Mouse (Mus musculus) fibroblast of lung, adult 2 months (primary cell): ENCODE data around the gene Styx.

Source experiments
- DNase-seq: peaks from one replicate; pipeline ENCODE4 v3.0.0-alpha.2; 2011; ENCODE audit warnings: low read depth

The Styx gene

DNA sequence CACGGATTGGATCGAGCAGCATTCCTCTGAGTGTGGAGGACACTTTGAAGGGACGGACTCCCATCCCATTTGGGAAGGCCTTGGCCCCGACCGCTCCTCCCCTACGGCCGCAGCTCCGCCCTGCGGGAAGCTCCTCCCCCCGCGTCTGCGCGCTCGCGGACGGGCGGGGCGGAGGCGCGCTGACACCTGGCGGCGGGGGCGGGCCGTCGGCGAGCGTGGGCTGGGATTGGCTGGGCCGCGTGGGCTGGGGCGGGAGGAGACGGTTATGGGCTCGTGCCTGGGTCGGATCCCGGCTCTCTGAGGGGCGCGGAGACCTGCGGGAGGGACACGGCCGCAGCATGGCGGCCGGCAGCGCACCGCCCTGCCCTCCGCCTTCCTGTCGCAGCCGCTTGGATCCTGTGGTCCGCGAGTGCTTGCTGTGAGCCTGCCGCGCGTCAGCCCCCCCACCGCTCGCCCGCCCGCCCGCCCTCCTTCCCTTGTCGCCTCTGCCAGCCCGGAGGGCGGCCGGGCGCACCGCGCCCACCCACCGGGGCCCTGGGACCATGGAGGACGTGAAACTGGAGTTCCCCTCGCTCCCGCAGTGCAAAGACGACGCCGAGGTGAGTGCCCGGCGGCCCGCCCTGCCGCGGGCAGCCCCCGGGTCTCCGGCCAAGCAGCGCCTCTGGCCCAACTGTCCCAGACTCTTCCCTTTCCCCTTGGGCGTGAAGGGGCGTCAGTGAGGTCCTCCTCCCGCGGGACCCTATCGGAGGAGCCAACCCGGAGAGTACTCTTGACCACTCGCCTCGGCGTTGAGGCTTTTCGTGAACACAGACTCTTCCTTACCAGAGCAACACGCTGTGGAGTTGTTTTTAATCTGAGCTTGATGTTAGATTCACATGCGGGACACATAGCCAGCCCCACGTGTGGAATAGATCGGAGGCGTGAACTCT is at the start of gene Styx:
TSS of gene Styx (plus strand) at position 163 of the 929 bp plus-strand sequence.
- peak; percentile 74 for DNase-seq

DNA sequence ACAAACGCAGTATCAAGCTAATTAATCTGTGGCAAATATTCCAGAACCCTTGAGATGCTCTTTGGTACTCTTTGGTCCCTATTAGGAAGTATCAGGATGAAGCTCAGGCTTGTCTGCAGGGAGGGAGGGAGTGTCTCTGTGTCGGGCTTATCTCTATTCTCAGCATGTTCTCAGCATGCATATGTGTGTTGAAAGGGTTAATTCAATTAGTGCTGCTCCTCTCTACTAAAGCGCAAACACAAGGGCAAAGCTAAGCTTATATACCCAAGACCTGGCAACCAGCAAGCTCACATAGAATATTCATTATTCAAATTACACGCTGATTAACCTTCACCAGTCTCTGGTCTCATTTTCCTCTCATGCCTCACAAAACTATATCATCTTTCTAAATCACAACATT is 47.0 kb upstream of the Styx start:
- no peak for DNase-seq

DNA sequence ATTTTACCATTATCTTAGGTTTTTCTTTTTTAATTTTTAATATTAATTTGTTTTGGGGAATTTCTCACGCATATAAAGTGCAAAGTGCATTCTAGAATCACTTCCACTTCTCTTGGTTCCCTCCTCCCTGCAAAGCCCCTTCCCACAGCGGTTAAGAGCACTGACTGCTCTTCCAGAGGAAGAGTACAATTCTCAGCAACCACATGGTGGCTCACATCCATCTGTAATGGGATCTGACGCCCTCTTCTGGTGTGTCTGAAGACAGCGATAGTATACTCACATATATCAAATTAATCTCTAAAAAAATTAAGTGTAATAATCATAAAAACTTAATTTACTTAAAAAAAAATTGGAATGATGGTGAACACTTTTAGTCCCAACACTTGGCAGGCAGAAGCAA is 46.5 kb upstream of the Styx start:
- DNase-seq = no peak

DNA sequence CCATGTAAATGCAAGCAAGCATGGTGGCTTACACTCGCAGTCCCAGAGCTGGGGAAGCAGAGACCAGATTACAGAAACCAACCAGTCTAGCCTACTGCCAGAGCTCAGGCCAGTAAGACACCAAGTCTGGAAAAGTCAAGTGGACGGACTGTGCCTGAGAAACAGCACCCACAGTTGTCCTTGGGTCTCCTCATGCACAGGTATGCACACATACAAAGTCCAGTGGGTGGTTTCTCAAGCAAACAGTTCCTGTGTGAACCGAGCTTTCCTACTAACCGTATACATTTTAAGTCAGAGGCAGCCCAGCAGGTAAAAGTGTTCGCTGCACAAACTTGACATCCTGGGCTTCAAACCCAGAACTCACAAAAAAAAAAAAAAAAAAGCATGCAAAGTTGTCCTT is 45.0 kb upstream of the Styx start:
- DNase-seq = no peak

DNA sequence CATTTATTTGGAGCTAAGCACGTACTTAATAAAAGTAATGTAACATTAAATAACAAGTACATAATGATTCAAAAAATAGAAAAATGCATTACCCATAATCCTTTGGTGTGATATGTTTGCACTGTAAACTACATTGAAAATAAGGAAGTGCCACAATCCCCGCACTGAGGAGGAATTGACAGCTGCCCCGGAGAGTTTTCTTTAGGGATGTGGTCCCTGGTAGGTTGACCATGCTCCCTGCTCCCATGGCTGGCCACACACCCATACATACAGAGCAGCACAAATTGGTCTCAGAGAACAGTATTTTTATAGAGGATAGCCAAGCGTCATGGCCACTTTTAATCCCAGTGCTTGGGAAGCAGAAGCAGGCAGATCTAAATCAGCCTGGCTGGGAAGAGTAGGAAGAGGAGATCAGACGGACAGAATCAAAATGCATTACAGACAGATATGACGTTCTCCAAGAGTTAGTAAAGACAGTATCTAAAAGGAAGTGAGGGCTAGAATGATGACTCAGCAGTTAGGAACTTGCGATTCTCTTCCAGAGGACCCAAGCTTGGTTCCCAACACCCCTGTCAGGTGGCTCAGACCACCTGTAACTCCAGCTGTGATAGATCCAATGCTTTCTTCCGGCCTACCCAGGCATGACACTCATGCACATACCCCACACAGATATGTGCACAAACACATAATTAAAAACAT is 43.1 kb upstream of the Styx start:
- DNase-seq = no peak

DNA sequence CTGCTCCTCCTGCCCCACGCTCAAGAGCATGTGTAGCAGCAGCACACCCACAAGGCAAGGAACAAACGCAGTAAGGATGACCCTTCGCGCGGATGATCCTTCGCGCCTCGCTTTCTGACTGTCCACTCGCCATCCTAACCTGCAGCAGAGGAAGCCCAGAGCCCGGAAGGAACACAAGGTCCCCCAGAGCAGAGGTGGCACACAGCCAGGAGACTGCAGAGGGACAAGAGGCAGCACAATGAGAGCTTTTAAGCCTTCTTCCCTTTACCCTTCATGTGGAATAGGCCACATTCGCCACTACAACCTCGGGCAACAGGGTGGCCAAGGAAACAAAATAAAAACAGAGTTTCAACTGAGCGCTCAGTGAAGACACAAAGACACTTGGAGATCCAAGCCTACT is 41.2 kb upstream of the Styx start:
- DNase-seq = no peak

DNA sequence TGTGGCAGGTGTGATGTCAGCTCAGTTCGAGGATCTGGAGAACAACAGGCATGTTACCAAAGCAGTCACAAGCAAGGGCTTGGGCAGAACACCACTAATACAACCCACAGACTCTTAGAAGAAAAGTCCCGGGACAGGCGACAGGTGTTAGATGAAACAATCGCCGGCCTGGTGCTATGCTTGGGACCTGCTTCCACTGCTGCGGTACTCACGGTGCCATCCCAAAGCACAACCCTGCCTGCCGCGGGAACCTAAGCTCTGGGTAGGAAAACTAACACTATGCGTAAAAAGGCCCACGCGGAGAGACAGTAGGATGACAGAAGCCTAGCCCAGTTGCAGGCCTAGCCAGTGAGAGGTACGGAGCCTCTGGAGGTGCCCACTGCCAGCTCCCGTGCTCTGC is 40.8 kb upstream of the Styx start:
- no peak for DNase-seq

DNA sequence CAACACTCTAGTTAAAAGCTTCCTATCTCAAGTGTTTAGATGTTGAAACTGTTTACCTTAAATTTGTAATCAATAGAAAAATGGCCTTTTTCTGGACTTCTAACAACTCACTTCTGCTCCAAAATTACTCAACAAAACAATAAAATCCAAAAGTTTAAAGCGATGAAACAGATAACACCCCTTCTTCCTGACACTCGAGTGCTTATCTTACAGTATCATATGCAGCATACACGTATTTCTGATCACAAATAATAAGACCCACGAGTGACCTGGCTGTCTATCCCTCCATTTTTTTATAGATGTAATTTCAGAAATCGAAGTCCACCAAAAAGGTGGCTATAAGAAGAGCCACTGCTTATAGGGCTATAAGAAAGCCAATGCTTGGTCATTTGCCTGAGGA is 34.0 kb upstream of the Styx start:
- DNase-seq = no peak

DNA sequence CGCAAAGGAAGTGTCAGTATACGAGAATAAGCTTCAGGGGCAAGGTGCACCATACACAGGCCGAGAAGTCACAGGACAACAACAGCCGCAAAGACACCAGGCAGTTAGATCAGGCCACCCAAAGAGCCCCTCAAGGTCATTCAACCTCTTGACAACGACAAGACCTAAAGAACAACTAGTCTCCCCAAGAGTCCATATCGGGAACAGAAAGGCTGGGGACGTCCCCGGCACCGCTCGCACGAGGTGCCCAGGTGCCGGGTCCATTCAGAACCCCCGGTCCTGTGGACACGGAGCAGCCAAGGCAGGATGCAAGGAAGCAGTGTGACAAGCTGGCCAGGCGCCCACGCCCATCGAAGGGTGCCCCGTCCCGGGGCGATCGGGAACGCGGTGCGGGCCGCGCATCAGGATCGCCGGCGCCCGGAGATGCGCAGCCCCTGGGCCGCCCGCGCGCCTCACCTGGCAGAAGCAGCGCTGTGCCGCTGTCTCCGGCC is 32.9 kb upstream of the Styx start:
- no peak for DNase-seq

DNA sequence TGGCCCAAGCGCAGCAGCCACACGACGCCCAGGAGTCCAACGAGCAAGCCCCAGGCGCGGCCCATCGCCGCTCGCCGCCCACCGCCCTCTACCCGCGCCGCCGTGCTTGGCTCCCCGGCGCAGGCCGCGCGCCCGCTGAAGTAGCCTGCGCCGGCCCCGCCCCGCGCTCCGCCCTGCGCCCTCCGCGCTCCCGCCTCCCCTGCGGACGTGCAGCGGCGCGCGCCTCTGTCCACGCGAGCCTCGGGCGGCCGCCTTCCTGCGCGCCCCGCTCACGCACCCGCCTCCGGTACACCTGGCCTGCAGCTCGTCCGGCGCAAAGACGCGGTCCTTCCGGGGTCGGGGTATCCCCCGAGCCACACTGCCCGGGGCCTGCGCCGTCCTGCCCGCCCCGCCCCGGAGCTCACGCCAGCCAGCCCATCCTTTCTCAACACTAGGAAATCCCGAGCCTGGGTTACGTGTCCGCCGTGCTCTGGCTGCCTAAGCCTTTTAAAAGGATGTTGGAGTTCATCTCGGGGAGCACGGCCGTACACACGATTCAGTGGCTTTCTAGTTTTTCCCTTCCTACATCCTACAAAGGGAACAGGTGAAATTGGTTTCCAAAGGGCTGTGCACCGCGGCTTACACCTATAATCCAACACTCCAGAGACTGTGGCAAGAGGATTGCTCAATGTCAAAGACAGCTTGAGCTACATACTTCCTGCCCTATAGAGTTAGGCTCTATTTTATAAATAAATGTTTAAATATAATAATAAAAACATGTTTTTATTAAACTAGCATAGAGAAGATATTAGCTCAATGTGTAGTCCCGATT is 32.3 kb upstream of the Styx start, which contains the start of gene Ero1l:
TSS of gene Ero1l (minus strand) at position 346 of the 811 bp plus-strand sequence.
- peak; percentile 30 for DNase-seq

DNA sequence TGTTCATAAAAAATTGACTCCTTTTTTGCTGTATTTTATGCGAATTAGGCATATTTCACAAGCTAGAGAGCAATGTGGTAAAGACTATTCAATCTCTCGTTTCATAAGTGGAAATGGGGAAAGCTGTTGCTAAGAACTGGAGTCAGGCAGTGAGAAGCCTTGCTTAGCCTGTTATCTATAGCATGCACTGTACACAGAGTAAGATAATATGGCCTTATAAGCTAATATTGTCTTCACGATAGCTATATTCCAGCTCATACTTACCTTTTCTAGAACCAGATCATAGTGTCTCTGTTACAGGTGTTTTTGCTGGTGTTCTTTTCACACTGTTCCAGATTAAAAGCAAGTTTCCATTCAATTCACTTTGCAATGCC is 31.7 kb upstream of the Styx start:
- DNase-seq = no peak

DNA sequence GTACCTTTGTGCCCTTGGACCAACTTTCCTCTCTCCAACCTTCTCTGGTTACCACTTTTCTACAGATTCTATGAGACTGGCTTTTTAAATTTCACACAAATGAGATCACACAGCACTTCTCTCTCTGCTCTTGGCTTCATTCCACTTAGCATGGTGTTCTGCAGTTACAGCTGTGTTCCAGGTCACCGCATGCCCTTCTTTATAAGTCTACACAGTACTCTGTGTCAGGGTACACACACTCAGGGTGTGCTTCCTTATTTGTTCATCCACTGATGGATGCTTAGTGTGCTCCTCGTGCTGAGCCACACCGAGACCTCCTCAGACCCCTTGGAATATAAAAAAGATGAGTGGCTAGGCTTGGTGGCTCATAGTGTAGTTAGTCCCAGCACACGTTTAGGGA is 30.8 kb upstream of the Styx start:
- no peak for DNase-seq

DNA sequence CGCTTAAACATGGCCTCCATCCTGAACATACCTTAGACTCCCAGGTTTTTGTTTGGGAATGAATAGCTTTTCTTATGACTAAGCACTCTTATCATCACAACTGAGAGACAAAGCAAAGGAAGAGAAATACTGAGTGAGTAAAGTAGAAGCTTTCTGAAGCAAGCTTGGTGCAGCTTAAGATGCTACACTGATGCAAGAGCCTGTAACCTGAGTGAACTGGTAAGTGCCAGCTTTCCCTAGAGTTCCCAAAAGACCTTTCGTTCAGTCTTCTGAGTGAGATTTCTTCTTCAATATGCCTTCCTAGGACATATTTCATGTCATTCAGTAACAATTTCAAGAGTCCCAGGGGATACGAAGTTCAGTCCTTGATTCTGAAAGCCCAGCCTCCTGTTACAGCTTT is 29.8 kb upstream of the Styx start:
- DNase-seq = no peak

DNA sequence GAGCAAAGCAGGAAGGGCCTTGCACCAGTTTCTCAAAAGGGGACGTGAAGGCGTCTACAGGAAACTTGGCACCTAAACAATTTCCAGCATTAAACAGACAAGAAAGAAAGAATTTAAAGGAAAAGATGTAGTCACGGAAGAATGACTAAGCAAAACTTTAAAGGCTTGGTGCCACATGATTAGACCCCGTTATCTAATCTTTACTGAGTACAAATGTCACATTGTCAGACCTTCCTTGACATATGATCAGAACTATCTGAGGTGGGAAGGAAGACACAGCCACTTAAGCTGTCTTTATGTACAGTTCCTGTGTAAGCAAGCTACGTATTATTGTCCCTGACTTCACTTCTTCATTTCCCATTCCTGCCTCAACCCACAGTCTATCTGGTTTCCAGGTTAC is 29.3 kb upstream of the Styx start:
- DNase-seq = no peak

DNA sequence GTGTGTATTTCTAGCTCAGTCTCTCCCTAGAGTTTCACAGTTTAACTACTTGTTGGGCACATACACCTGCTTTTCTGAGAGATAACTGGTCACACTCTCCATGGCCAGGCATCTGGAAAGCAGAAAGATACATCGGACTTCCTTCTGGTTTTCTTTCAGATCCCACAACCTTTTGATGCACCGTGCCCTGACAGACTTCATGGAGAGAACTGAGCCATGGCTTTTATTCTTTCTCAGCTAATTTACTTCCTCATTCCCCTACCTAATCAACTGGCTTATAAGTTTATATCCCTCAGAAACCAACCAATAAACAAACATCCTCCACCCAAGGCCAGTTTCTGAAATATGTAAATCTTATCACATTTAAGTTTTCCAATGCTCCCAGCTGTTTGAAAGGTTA is 28.4 kb upstream of the Styx start:
- DNase-seq = no peak

DNA sequence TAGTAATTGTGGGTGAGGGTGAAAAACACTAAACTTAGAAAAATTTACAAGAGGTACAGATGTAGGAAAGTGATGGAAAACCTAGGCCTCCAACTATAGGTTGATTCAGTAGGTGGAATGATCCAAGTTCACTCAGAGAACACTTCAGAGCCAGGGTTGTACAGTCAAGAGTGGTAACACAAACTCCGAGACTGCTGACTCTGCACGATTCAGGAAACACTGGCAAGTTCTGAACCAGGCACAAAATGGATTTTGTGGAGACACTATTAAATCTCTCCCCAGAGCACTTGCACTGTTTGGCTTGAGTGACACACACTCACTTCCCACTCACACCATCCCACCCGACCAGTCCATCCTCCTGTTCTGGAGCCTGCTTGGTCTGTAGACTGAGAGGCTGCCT is 27.6 kb upstream of the Styx start:
- DNase-seq = no peak

DNA sequence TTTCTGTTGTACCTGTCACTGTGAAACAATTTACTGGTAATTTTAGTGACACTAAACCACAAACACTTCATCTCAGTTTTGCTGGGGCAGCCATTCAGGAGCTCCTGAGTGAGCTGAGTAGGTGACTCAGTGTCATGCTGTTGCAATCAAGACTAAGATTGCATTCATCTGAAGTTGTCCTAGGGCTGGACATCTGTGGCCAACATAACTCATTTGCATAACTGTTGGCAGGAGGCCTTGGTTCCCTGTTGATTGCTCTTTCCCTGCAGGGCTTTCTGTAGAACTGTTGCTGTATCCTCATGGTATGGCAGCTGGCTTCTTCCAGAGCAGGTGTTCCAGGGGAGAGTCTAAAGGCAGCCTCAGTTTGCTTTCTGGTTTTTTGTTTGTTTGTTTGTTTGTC is 25.4 kb upstream of the Styx start:
- peak; percentile 81 for DNase-seq

DNA sequence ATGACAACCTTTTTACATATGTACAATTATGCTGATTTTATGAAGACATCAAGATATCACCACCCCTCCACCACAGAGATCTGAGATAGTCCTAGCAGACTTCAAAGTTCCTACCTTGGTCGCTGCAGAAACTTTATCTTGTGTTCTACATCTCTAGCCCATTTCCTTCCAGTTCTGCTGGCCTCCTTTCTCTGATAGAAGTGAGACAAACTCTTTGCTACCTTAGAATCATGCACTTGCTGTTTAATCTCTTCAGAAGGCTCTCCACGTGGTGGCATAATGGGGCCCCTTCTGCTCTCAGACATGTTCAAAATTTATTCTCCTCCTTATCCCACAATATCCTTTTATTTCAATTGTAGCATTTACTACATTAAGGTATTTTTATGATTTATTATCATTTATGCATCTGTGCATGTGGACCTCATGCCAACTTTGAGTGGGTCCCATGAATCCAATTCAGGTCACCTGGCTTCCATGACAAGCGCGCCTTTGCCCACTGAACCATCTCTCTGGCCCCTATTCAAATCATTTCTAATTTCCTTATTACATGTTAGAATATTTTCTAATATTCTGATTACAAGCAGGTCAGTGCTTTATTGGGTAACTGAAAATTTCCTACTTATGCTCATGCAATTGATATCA is 22.7 kb upstream of the Styx start:
- no peak for DNase-seq

DNA sequence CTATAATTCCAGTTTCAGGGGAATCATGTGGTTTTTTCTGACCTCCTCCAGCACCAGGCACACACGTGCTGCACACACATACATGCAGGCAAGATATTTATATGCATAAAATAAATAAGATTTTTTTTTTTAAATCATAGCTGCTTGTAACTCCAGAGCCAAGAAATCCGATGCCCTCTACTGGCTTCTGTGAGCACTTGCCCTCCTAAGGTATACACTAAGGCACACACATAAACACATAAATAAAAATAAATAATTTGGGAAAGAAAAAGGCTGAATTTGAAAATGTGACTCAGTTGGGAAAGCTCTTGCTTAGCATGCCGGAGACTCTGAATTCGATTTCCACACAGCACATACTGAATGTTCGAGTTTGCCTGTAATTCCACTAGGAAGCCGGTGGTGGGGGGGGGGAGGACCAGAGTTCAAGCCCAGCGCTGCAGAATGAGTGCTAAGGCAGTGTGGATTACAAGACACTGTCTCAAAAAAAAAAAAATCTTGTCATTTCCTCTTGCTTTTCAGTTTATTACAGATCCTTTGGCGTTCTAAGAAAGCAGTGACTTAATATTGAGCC is 21.8 kb upstream of the Styx start:
- no peak for DNase-seq

DNA sequence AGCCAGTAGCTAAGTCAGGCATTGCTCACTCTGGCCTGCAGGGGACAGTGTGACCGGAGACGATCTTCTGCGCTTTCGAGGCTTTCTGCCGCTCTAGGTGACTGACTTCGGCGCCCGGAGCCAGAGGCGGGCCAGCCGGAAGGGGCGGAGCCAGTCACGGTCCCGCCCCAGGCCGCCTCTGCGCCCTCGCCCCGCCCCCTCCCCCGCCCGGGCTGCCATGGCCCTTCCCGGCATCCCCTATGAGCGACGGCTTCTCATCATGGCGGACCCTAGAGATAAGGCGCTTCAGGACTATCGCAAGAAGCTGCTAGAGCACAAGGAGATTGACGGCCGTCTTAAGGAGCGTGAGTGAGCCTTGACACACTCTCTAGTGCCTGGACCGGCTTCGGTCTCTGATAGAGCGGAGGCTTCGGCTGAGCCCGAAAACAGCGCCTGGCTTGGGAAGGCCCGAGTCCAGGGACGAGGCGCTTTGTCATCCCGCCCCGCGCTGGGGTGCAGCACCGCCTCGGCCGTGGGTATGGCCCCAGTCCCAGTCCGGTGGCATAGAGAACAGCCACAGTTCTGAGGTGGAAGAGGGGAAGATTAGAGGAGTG is 21.2 kb upstream of the Styx start, which contains the start of gene Psmc6:
TSS of gene Psmc6 (plus strand) at position 200 of the 593 bp plus-strand sequence.
- DNase-seq = peak; percentile 88
